Mouse (Mus musculus): ENCODE data around the gene Supt6. TPM values are rescaled to one million over a fixed set of nuclear protein-coding genes. Genes with fewer than 3 reads are reported as not detected.

Gene Supt6
- polyA plus RNA-seq, 1 experiment: 36.2 TPM

GRCm38 (mm10) chr11:78164604-78164923 lies 81.2 kb downstream of the Supt6 start:
- H3K27me3 ChIP-seq (ENCODE audit: control insufficient read depth, insufficient read depth, low read length): no peaks in the 10 kb centered on the region
- peak overlapping the region; percentile 87 for H3K4me3 ChIP-seq (ENCODE audit: control insufficient read depth, insufficient read depth, low read length)
- DNase-seq: no peak
- 1% methylated on average over 14 of the region's 14 CpGs for WGBS
- peaks cover 19% of the 10 kb centered on the region for H3K36me3 ChIP-seq (ENCODE audit: control insufficient read depth, insufficient read depth, low read length)
- H3K27ac ChIP-seq (ENCODE audit: control insufficient read depth, insufficient read depth, low read length): peak overlapping the region; percentile 82
- TF ChIP-seq POLR2A (IDR thresholded peaks at IDR 0.05; ENCODE audit: control insufficient read depth, extremely low read depth, insufficient read depth, low read length, poor library complexity) (no peak), CTCF (IDR thresholded peaks at IDR 0.05; ENCODE audit: borderline replicate concordance, control insufficient read depth, extremely low read depth, insufficient read depth, low read length, poor library complexity) (no peak)
- peaks cover 36% of the 10 kb centered on the region for H3K4me1 ChIP-seq (replicated peaks; ENCODE audit: control insufficient read depth, insufficient read depth, low read length)

GRCm38 (mm10) chr11:78163681-78164603 lies 81.8 kb downstream of the Supt6 start:
- Histone ChIP-seq H3K36me3 (ENCODE audit: control insufficient read depth, insufficient read depth, low read length) (peaks cover 19% of the 10 kb centered on the region), H3K4me3 (ENCODE audit: control insufficient read depth, insufficient read depth, low read length) (peak overlapping the region; percentile 87), H3K27ac (ENCODE audit: control insufficient read depth, insufficient read depth, low read length) (peak overlapping the region; percentile 82), H3K27me3 (ENCODE audit: control insufficient read depth, insufficient read depth, low read length) (no peaks in the 10 kb centered on the region), H3K4me1 (replicated peaks; ENCODE audit: control insufficient read depth, insufficient read depth, low read length) (peaks cover 33% of the 10 kb centered on the region)
- WGBS: under 1% methylated on average over 22 of the region's 22 CpGs
- peak; percentile 81 for DNase-seq
- peak; percentile 49; the same call in 1 of the 2 replicates for TF ChIP-seq POLR2A (IDR thresholded peaks at IDR 0.05; ENCODE audit: control insufficient read depth, extremely low read depth, insufficient read depth, low read length, poor library complexity)
- TF ChIP-seq CTCF (IDR thresholded peaks at IDR 0.05; ENCODE audit: borderline replicate concordance, control insufficient read depth, extremely low read depth, insufficient read depth, low read length, poor library complexity): no peak; the same call in 1 of the 2 replicates

GRCm38 (mm10) chr11:78163045-78163444 lies 82.7 kb downstream of the Supt6 start:
- H3K4me1 ChIP-seq (replicated peaks; ENCODE audit: control insufficient read depth, insufficient read depth, low read length): peaks cover 30% of the 10 kb centered on the region
- WGBS: 65% methylated on average over 2 of the region's 2 CpGs
- H3K27me3 ChIP-seq (ENCODE audit: control insufficient read depth, insufficient read depth, low read length): no peaks in the 10 kb centered on the region
- H3K36me3 ChIP-seq (ENCODE audit: control insufficient read depth, insufficient read depth, low read length): peaks cover 28% of the 10 kb centered on the region
- peak overlapping the region; percentile 77 for H3K27ac ChIP-seq (ENCODE audit: control insufficient read depth, insufficient read depth, low read length)
- DNase-seq: no peak
- TF ChIP-seq CTCF (IDR thresholded peaks at IDR 0.05; ENCODE audit: borderline replicate concordance, control insufficient read depth, extremely low read depth, insufficient read depth, low read length, poor library complexity): no peak
- no peak for TF ChIP-seq POLR2A (IDR thresholded peaks at IDR 0.05; ENCODE audit: control insufficient read depth, extremely low read depth, insufficient read depth, low read length, poor library complexity)
- peak overlapping the region; percentile 87 for H3K4me3 ChIP-seq (ENCODE audit: control insufficient read depth, insufficient read depth, low read length)

GRCm38 (mm10) chr11:78162504-78162903 lies 83.3 kb downstream of the Supt6 start:
- no peak for TF ChIP-seq POLR2A (IDR thresholded peaks at IDR 0.05; ENCODE audit: control insufficient read depth, extremely low read depth, insufficient read depth, low read length, poor library complexity)
- TF ChIP-seq CTCF (IDR thresholded peaks at IDR 0.05; ENCODE audit: borderline replicate concordance, control insufficient read depth, extremely low read depth, insufficient read depth, low read length, poor library complexity): no peak; the same call in 1 of the 2 replicates
- 0 out of 2 replicates have a peak overlapping the region, but pooled peaks have one; percentile 77 for H3K27ac ChIP-seq (ENCODE audit: control insufficient read depth, insufficient read depth, low read length)
- WGBS: 61% methylated on average over 6 of the region's 6 CpGs
- no peak for DNase-seq
- no peaks in the 10 kb centered on the region for H3K27me3 ChIP-seq (ENCODE audit: control insufficient read depth, insufficient read depth, low read length)
- peaks cover 33% of the 10 kb centered on the region for H3K36me3 ChIP-seq (ENCODE audit: control insufficient read depth, insufficient read depth, low read length)
- no peak overlapping the region for H3K4me3 ChIP-seq (ENCODE audit: control insufficient read depth, insufficient read depth, low read length)
- peaks cover 30% of the 10 kb centered on the region for H3K4me1 ChIP-seq (replicated peaks; ENCODE audit: control insufficient read depth, insufficient read depth, low read length)

- Histone ChIP-seq H3K27ac (ENCODE audit: control insufficient read depth, insufficient read depth, low read length) (no peak overlapping the region), H3K27me3 (ENCODE audit: control insufficient read depth, insufficient read depth, low read length) (no peaks in the 10 kb centered on the region), H3K4me1 (replicated peaks; ENCODE audit: control insufficient read depth, insufficient read depth, low read length) (peaks cover 30% of the 10 kb centered on the region), H3K36me3 (ENCODE audit: control insufficient read depth, insufficient read depth, low read length) (peaks cover 35% of the 10 kb centered on the region), H3K4me3 (ENCODE audit: control insufficient read depth, insufficient read depth, low read length) (no peak overlapping the region)
- WGBS: 63% methylated on average over 4 of the region's 4 CpGs
- no peak for TF ChIP-seq POLR2A (IDR thresholded peaks at IDR 0.05; ENCODE audit: control insufficient read depth, extremely low read depth, insufficient read depth, low read length, poor library complexity)
- TF ChIP-seq CTCF (IDR thresholded peaks at IDR 0.05; ENCODE audit: borderline replicate concordance, control insufficient read depth, extremely low read depth, insufficient read depth, low read length, poor library complexity): peak; percentile 11; the same call in 1 of the 2 replicates
- DNase-seq: no peak
Measured at GRCm38 (mm10) chr11:78161968-78162367, 83.8 kb downstream of the Supt6 start.

- WGBS: 96% methylated on average over 14 of the region's 14 CpGs
- DNase-seq: no peak
- H3K27ac ChIP-seq (ENCODE audit: control insufficient read depth, insufficient read depth, low read length): no peak overlapping the region
- H3K4me1 ChIP-seq (replicated peaks; ENCODE audit: control insufficient read depth, insufficient read depth, low read length): peaks cover 26% of the 10 kb centered on the region
- TF ChIP-seq POLR2A (IDR thresholded peaks at IDR 0.05; ENCODE audit: control insufficient read depth, extremely low read depth, insufficient read depth, low read length, poor library complexity) (no peak), CTCF (IDR thresholded peaks at IDR 0.05; ENCODE audit: borderline replicate concordance, control insufficient read depth, extremely low read depth, insufficient read depth, low read length, poor library complexity) (no peak)
- H3K4me3 ChIP-seq (ENCODE audit: control insufficient read depth, insufficient read depth, low read length): no peak overlapping the region
- H3K27me3 ChIP-seq (ENCODE audit: control insufficient read depth, insufficient read depth, low read length): no peaks in the 10 kb centered on the region
- H3K36me3 ChIP-seq (ENCODE audit: control insufficient read depth, insufficient read depth, low read length): peaks cover 35% of the 10 kb centered on the region
Measured at GRCm38 (mm10) chr11:78161169-78161568, 84.6 kb downstream of the Supt6 start.
